Mouse (Mus musculus) stomach, embryonic 16.5 days (tissue): ENCODE data around the gene Hbs1l. TPM values are rescaled to one million over a fixed set of nuclear protein-coding genes. Genes with fewer than 3 reads are reported as not detected.
A peak's percentile ranks its signal among the peaks of the same experiment; 100 is the strongest.

Experiments
- ATAC-seq: fragments of 200-750 bp; cut with Nextera tagmentation; 2 replicates; pipeline ENCODE4 v1.8.0; 2017; ENCODE audit warnings: moderate number of reproducible peaks, moderate TSS enrichment; ENCODE audit not compliant: insufficient read depth, low FRiP score
- H3K27ac ChIP-seq: fragments of 300-500 bp; sonication (generic); 2 replicates; pipeline ENCODE4 v1.5.1; 2014; ENCODE audit warnings: low read length
- H3K27me3 ChIP-seq: fragments of 300-500 bp; sonication (generic); 2 replicates; pipeline ENCODE4 v1.6.1; 2014; ENCODE audit warnings: low read length, control low read depth, mixed read lengths; ENCODE audit not compliant: control insufficient read depth, insufficient read depth
- H3K36me3 ChIP-seq: fragments of 300-500 bp; sonication (generic); 2 replicates; pipeline ENCODE4 v1.6.1; 2014; ENCODE audit warnings: low read length; ENCODE audit not compliant: control insufficient read depth, insufficient read depth
- H3K4me1 ChIP-seq: fragments of 300-500 bp; sonication (generic); 2 replicates; pipeline ENCODE4 v1.6.1; 2014; ENCODE audit warnings: low read length, control low read depth, mixed read lengths; ENCODE audit not compliant: control insufficient read depth, insufficient read depth
- H3K4me2 ChIP-seq: fragments of 300-500 bp; sonication (generic); 2 replicates; pipeline ENCODE4 v1.6.1; 2014; ENCODE audit warnings: low read depth, low read length, mixed read lengths
- H3K4me3 ChIP-seq: fragments of 300-500 bp; sonication (generic); replicated peaks from 2 replicates; pipeline ENCODE4 v1.5.1; 2014; ENCODE audit warnings: mild to moderate bottlenecking, low read length
- H3K9ac ChIP-seq: fragments of 300-500 bp; sonication (generic); 2 replicates; pipeline ENCODE4 v1.6.1; 2014; ENCODE audit warnings: low read length
- H3K9me3 ChIP-seq: fragments of 300-500 bp; sonication (generic); replicated peaks from 2 replicates; pipeline ENCODE4 v1.6.1; 2016; ENCODE audit warnings: low read length, control low read depth; ENCODE audit not compliant: control insufficient read depth
- WGBS: fragments of 180-500 bp; shearing (Covaris S2); extraction: QIAGEN DNeasy Blood & Tissue Kit; methylation state at CpG from one replicate; pipeline ENCODE4 v1.1.7; 2014; 5-methylcytosine and 5-hydroxymethylcytosine counted together
- polyA plus RNA-seq: library from polyadenylated mRNA; unstranded; fragments of >200 nt; fragmentation: Nextera tagmentation; extraction: Ambion mirVana; gene quantifications from 2 replicates; pipeline ENCODE4 v1.2.1, GENCODE M21; 2015

Hbs1l gene
- polyA plus RNA-seq, 1 experiment from 2014 or later = 92.5 TPM

GRCm38 (mm10) chr10:21326352-21326751 is 30.6 kb downstream of the Hbs1l start:
- no peak for ATAC-seq
- no peaks in the 10 kb centered on the region for H3K9me3 ChIP-seq
- no peak overlapping the region for H3K4me3 ChIP-seq
- no peak overlapping the region for H3K27ac ChIP-seq
- WGBS = 82% methylated on average over 6 of the region's 6 CpGs
- H3K4me2 ChIP-seq = no peak overlapping the region
- no peaks in the 10 kb centered on the region for H3K36me3 ChIP-seq
- no peak overlapping the region for H3K9ac ChIP-seq
- H3K4me1 ChIP-seq = no peaks in the 10 kb centered on the region
- no peaks in the 10 kb centered on the region for H3K27me3 ChIP-seq

GRCm38 (mm10) chr10:21327605-21328135 is 31.9 kb downstream of the Hbs1l start:
- ATAC-seq = no peak
- H3K4me2 ChIP-seq = no peak overlapping the region
- no peak overlapping the region for H3K27ac ChIP-seq
- H3K36me3 ChIP-seq = no peaks in the 10 kb centered on the region
- 72% methylated on average over 7 of the region's 7 CpGs for WGBS
- no peaks in the 10 kb centered on the region for H3K4me1 ChIP-seq
- H3K27me3 ChIP-seq = no peaks in the 10 kb centered on the region
- no peak overlapping the region for H3K4me3 ChIP-seq
- no peaks in the 10 kb centered on the region for H3K9me3 ChIP-seq
- no peak overlapping the region for H3K9ac ChIP-seq

- peaks cover 5% of the 10 kb centered on the region for H3K9me3 ChIP-seq
- H3K9ac ChIP-seq = no peak overlapping the region
- 59% methylated on average over 7 of the region's 7 CpGs for WGBS
- no peaks in the 10 kb centered on the region for H3K27me3 ChIP-seq
- H3K4me2 ChIP-seq = no peak overlapping the region
- H3K4me1 ChIP-seq = no peaks in the 10 kb centered on the region
- no peak overlapping the region for H3K27ac ChIP-seq
- no peak for ATAC-seq
- H3K36me3 ChIP-seq = peaks cover 7% of the 10 kb centered on the region
- H3K4me3 ChIP-seq = no peak overlapping the region
Observed at GRCm38 (mm10) chr10:21334349-21335105, 38.7 kb downstream of the Hbs1l start.

GRCm38 (mm10) chr10:21335534-21335933 is 39.8 kb downstream of the Hbs1l start:
- H3K9ac ChIP-seq = no peak overlapping the region
- peaks cover 7% of the 10 kb centered on the region for H3K36me3 ChIP-seq
- H3K27me3 ChIP-seq = no peaks in the 10 kb centered on the region
- peak; percentile 33; the same call in 1 of the 2 replicates for ATAC-seq
- H3K4me1 ChIP-seq = no peaks in the 10 kb centered on the region
- 91% methylated on average over 5 of the region's 5 CpGs for WGBS
- no peak overlapping the region for H3K27ac ChIP-seq
- no peak overlapping the region for H3K4me2 ChIP-seq
- H3K9me3 ChIP-seq = peaks cover 5% of the 10 kb centered on the region
- no peak overlapping the region for H3K4me3 ChIP-seq

GRCm38 (mm10) chr10:21337191-21337590 is 41.4 kb downstream of the Hbs1l start:
- H3K9ac ChIP-seq = no peak overlapping the region
- ATAC-seq = no peak
- H3K4me3 ChIP-seq = no peak overlapping the region
- H3K4me2 ChIP-seq = no peak overlapping the region
- H3K9me3 ChIP-seq = peaks cover 5% of the 10 kb centered on the region
- H3K4me1 ChIP-seq = no peaks in the 10 kb centered on the region
- H3K27ac ChIP-seq = no peak overlapping the region
- H3K36me3 ChIP-seq = peaks cover 14% of the 10 kb centered on the region
- 66% methylated on average over 2 of the region's 2 CpGs for WGBS
- H3K27me3 ChIP-seq = no peaks in the 10 kb centered on the region

- H3K36me3 ChIP-seq = peaks cover 18% of the 10 kb centered on the region
- WGBS = 93% methylated on average over 14 of the region's 14 CpGs
- no peaks in the 10 kb centered on the region for H3K27me3 ChIP-seq
- H3K4me1 ChIP-seq = no peaks in the 10 kb centered on the region
- H3K4me3 ChIP-seq = no peak overlapping the region
- no peak overlapping the region for H3K9ac ChIP-seq
- H3K9me3 ChIP-seq = peaks cover 5% of the 10 kb centered on the region
- no peak overlapping the region for H3K4me2 ChIP-seq
- H3K27ac ChIP-seq = no peak overlapping the region
- ATAC-seq = no peak
Observed at GRCm38 (mm10) chr10:21341706-21342105, 45.9 kb downstream of the Hbs1l start.

- ATAC-seq = no peak
- Histone ChIP-seq H3K9ac (no peak overlapping the region), H3K27ac (no peak overlapping the region), H3K36me3 (peaks cover 12% of the 10 kb centered on the region), H3K4me3 (no peak overlapping the region), H3K4me2 (no peak overlapping the region), H3K4me1 (no peaks in the 10 kb centered on the region), H3K27me3 (no peaks in the 10 kb centered on the region), H3K9me3 (no peaks in the 10 kb centered on the region)
- 86% methylated on average over 11 of the region's 11 CpGs for WGBS
Observed at GRCm38 (mm10) chr10:21342331-21343005, 46.7 kb downstream of the Hbs1l start.

GRCm38 (mm10) chr10:21347332-21347731 is 51.6 kb downstream of the Hbs1l start:
- Histone ChIP-seq H3K9me3 (no peaks in the 10 kb centered on the region), H3K9ac (no peak overlapping the region), H3K4me2 (no peak overlapping the region), H3K4me3 (no peak overlapping the region), H3K36me3 (peaks cover 5% of the 10 kb centered on the region; the same call in 1 of the 2 replicates), H3K27me3 (no peaks in the 10 kb centered on the region), H3K27ac (no peak overlapping the region), H3K4me1 (no peaks in the 10 kb centered on the region)
- ATAC-seq = no peak
- 89% methylated on average over 4 of the region's 4 CpGs for whole genome bisulfite sequencing

- no peak overlapping the region for H3K4me3 ChIP-seq
- H3K4me2 ChIP-seq = no peak overlapping the region
- no peaks in the 10 kb centered on the region for H3K27me3 ChIP-seq
- WGBS = 92% methylated on average over 5 of the region's 5 CpGs
- H3K9me3 ChIP-seq = no peaks in the 10 kb centered on the region
- peaks cover 5% of the 10 kb centered on the region; the same call in 1 of the 2 replicates for H3K36me3 ChIP-seq
- H3K9ac ChIP-seq = no peak overlapping the region
- ATAC-seq = no peak
- H3K4me1 ChIP-seq = no peaks in the 10 kb centered on the region
- H3K27ac ChIP-seq = no peak overlapping the region
Observed at GRCm38 (mm10) chr10:21349449-21349848, 53.7 kb downstream of the Hbs1l start.
